Mouse (Mus musculus) brain, embryonic 14.5 days (tissue): ENCODE results near the gene St8sia1.

Source experiments
- CTCF ChIP-seq: fragments of 200-500 bp; IDR thresholded peaks from 2 replicates; pipeline ENCODE4 v1.5.1; 2012; ENCODE audit warnings: inconsistent platforms, mild to moderate bottlenecking, moderate library complexity, borderline replicate concordance; ENCODE audit not compliant: insufficient read depth, insufficient read length; ENCODE audit errors: extremely low read depth
- POLR2A ChIP-seq: fragments of 200-500 bp; IDR thresholded peaks from 2 replicates; pipeline ENCODE4 v1.6.1; 2012; ENCODE audit warnings: mild to moderate bottlenecking, inconsistent platforms, borderline replicate concordance; ENCODE audit not compliant: poor library complexity, insufficient read depth, insufficient read length, severe bottlenecking; ENCODE audit errors: extremely low read depth

DNA sequence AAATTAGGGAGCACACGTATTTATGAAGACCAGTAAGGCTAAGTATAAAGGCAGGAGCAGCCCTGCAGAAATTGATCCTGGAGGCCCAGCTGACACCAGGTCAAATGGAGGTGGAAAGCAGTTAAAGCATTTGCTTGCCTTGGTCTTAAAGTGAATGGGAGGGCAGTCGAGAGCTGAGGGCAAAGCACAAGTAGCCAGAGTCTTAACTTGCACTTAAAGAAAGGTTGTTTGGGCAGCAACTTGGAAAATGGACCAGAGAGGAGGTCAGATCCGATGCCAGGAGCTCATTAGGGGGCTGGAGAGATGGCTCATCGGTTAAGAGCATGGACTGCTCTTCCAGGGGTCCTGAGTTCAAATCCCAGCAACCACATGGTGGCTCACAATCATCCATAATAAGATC, 70.5 kb downstream of the St8sia1 start:
- no peak for TF ChIP-seq CTCF
- TF ChIP-seq POLR2A = no peak
